Mouse (Mus musculus) lung, adult 2 months (tissue): ENCODE data around the gene Zbtb1.

Experiments
- CTCF ChIP-seq: fragments of 200-500 bp; IDR thresholded peaks from 2 replicates; pipeline ENCODE4 v1.5.1; 2011; ENCODE audit warnings: mild to moderate bottlenecking, low read length, control low read depth; ENCODE audit not compliant: insufficient read depth
- POLR2A ChIP-seq: fragments of 200-500 bp; IDR thresholded peaks from 2 replicates; pipeline ENCODE4 v1.6.1; 2011; ENCODE audit warnings: low read depth, mild to moderate bottlenecking, control low read depth, low read length, borderline replicate concordance; ENCODE audit errors: extremely low read depth

DNA sequence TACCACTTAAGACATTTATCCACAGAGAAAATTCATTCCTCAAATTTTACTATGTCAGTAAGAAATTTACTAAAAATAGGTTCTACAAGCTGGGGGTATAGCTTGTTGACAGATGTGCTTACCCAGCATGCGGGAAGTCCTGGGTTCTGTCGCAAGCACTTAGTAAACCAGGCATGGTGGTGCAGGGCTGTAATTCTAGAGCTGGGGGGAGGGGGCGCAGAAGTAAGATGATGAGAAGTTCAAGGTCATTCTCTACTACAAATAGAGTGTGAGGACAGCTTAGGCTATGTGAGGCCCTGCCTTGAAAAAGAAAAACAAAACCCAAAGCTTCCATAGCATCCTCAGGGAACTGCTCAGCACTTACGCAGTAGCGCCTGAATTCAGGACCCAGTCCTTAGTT lies 8.5 kb downstream of the Zbtb1 start:
- TF ChIP-seq POLR2A (no peak), CTCF (no peak)
